Mouse (Mus musculus) cerebellum, adult 2 months (tissue): ENCODE results near the gene Cep85l.

Experiments
- CTCF ChIP-seq: fragments of 200-500 bp; IDR thresholded peaks from 2 replicates; pipeline ENCODE4 v1.5.1; 2011; ENCODE audit warnings: low read depth, mild to moderate bottlenecking, control low read depth, low read length, moderate library complexity, borderline replicate concordance; ENCODE audit not compliant: insufficient read depth
- POLR2A ChIP-seq: fragments of 200-500 bp; IDR thresholded peaks from 2 replicates; pipeline ENCODE4 v1.6.1; 2011; ENCODE audit warnings: low read length, control low read depth, borderline replicate concordance; ENCODE audit not compliant: insufficient read depth

DNA sequence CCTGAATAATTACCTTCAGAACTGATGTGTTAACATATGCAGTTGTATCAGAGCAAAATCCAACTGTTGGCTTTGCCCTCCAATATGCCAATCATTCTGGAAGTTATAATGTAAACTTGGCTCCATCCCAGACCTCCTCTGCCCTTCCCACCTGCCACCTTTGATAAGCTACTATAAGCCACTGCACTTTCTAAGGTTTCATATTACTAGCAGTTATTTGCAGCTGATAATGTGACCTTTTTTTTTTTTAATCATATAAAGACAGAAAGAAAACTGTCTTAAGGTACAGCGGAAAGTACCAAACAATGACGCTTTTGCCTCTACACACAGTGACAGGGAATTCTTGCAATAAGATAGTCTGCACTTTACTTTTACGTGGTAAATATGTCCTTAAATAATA, 43.8 kb downstream of the Cep85l start:
- TF ChIP-seq CTCF (no peak), POLR2A (no peak)
